Mouse (Mus musculus): ENCODE data around the gene Sphk2. TPM values are rescaled to one million over a fixed set of nuclear protein-coding genes. Genes with fewer than 3 reads are reported as not detected.
"Not testable (repeated sequence)": the region's sequence is repeated elsewhere in the genome, so short reads cannot be mapped to it uniquely, and the experiment has no call there.

The Sphk2 gene
- polyA plus RNA-seq, 1 experiment from 2014 or later, result 24.4 TPM

- no peak overlapping the region for H3K9ac ChIP-seq (replicated peaks; ENCODE audit: low read depth, low read length)
- no peak overlapping the region for H3K4me3 ChIP-seq (ENCODE audit: low read depth, low read length)
- H3K36me3 ChIP-seq (ENCODE audit: control insufficient read depth, insufficient read depth, low read length), result no peaks in the 10 kb centered on the region
- no peak overlapping the region for H3K4me2 ChIP-seq (replicated peaks; ENCODE audit: low read depth, low read length)
- 85% methylated on average over 14 of the region's 14 CpGs for WGBS
- no peak overlapping the region for H3K27ac ChIP-seq (ENCODE audit: low read length)
- ATAC-seq (ENCODE audit: insufficient number of reproducible peaks, insufficient read depth, low FRiP score, low read depth), result no peak
- no peaks in the 10 kb centered on the region for H3K27me3 ChIP-seq (ENCODE audit: control insufficient read depth, insufficient read depth, low read length)
- H3K9me3 ChIP-seq (ENCODE audit: control insufficient read depth, low read depth, low read length), result no peaks in the 10 kb centered on the region
- peaks cover 6% of the 10 kb centered on the region; the same call in 1 of the 2 replicates for H3K4me1 ChIP-seq (ENCODE audit: control insufficient read depth, insufficient read depth, low read length)
These were observed 39.3 kb downstream of the Sphk2 start for GRCm38 (mm10) chr7:45678513-45678912.

DNA sequence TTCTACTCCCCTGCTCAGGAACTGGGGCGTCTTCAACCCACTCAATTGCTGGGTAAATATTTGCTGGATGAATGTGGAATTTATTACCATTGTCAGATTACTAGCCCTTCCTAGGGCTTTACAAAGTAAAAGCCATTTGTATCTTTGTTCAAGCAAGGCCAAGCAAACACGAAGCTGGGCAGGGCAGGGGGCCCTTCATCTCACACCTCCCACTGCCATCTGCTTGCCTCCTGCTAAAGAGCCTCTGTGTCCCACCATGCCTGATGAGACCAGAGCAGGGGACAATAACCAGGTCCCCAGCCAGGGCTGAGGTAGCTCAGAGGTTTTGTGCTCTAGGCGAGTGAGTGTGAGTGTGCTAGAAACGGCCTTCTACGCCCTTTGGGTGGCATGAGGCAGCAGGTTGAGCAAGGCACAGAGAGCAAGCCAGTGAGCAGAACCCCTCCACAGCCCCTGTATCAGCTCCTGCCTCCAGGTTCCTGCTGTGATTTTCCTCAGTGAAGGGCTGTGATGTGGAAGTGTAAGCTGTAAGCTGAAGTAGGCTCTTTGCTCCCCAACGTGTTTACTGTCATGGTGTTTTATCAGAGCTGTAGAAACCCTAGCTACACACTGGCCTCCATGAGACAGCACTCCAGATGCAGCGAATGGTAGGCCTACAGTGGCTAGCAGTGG lies 40.0 kb downstream of the Sphk2 start:
- H3K4me2 ChIP-seq (replicated peaks; ENCODE audit: low read depth, low read length), result no peak overlapping the region
- H3K9me3 ChIP-seq (ENCODE audit: control insufficient read depth, low read depth, low read length), result no peaks in the 10 kb centered on the region
- H3K4me3 ChIP-seq (ENCODE audit: low read depth, low read length), result no peak overlapping the region
- WGBS, result 50% methylated on average over 7 of the region's 7 CpGs
- 0 out of 2 replicates have a peak overlapping the region, but pooled peaks have one; percentile 10 for H3K27ac ChIP-seq (ENCODE audit: low read length)
- no peak overlapping the region for H3K9ac ChIP-seq (replicated peaks; ENCODE audit: low read depth, low read length)
- no peaks in the 10 kb centered on the region for H3K27me3 ChIP-seq (ENCODE audit: control insufficient read depth, insufficient read depth, low read length)
- peak; percentile 62 for ATAC-seq (ENCODE audit: insufficient number of reproducible peaks, insufficient read depth, low FRiP score, low read depth)
- no peaks in the 10 kb centered on the region for H3K36me3 ChIP-seq (ENCODE audit: control insufficient read depth, insufficient read depth, low read length)
- H3K4me1 ChIP-seq (ENCODE audit: control insufficient read depth, insufficient read depth, low read length), result peaks cover 6% of the 10 kb centered on the region; the same call in 1 of the 2 replicates

GRCm38 (mm10) chr7:45668921-45669320 lies 48.9 kb downstream of the Sphk2 start:
- Histone ChIP-seq H3K4me1 (ENCODE audit: control insufficient read depth, insufficient read depth, low read length) (peaks cover 18% of the 10 kb centered on the region; the same call in 1 of the 2 replicates), H3K9ac (replicated peaks; ENCODE audit: low read depth, low read length) (no peak overlapping the region), H3K27ac (ENCODE audit: low read length) (no peak overlapping the region), H3K4me2 (replicated peaks; ENCODE audit: low read depth, low read length) (no peak overlapping the region), H3K9me3 (ENCODE audit: control insufficient read depth, low read depth, low read length) (no peaks in the 10 kb centered on the region), H3K27me3 (ENCODE audit: control insufficient read depth, insufficient read depth, low read length) (no peaks in the 10 kb centered on the region), H3K4me3 (ENCODE audit: low read depth, low read length) (no peak overlapping the region), H3K36me3 (ENCODE audit: control insufficient read depth, insufficient read depth, low read length) (no peaks in the 10 kb centered on the region)
- ATAC-seq (ENCODE audit: insufficient number of reproducible peaks, insufficient read depth, low FRiP score, low read depth), result no peak
- WGBS, result 94% methylated on average over 9 of the region's 9 CpGs

DNA sequence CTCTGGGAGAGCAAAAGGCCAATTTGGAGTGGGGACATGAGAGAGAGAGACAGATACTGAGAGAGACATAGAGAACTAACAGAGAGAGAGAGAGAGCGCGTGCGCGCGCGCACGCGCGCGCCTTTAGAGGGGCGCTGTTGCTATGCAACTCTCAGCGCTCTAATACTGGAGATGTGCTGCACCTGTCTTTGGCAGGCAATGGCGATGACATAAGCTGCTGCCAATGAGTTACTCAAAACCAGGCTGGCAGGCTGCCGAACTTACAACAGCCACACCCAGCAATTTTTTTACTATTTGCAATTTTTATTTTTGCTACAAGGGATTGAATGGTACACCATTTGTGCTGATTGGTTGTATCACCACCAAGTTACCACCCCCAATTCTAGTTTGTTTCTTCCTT lies 50.0 kb downstream of the Sphk2 start:
- Histone ChIP-seq H3K36me3 (ENCODE audit: control insufficient read depth, insufficient read depth, low read length) (no peaks in the 10 kb centered on the region), H3K9me3 (ENCODE audit: control insufficient read depth, low read depth, low read length) (no peaks in the 10 kb centered on the region), H3K4me1 (ENCODE audit: control insufficient read depth, insufficient read depth, low read length) (peaks cover 18% of the 10 kb centered on the region; the same call in 1 of the 2 replicates), H3K27ac (ENCODE audit: low read length) (no peak overlapping the region), H3K4me2 (replicated peaks; ENCODE audit: low read depth, low read length) (no peak overlapping the region), H3K4me3 (ENCODE audit: low read depth, low read length) (no peak overlapping the region), H3K27me3 (ENCODE audit: control insufficient read depth, insufficient read depth, low read length) (no peaks in the 10 kb centered on the region), H3K9ac (replicated peaks; ENCODE audit: low read depth, low read length) (no peak overlapping the region)
- 76% methylated on average over 14 of the region's 14 CpGs for WGBS
- ATAC-seq (ENCODE audit: insufficient number of reproducible peaks, insufficient read depth, low FRiP score, low read depth), result no peak

GRCm38 (mm10) chr7:45666161-45666560 lies 51.6 kb downstream of the Sphk2 start, which contains the start of gene Fut2:
Gene Fut2, minus strand, starts transcription at chr7:45666394.
- peak within 1 kb of the TSS; percentile 14; the same call in 1 of the 2 replicates for H3K4me2 ChIP-seq (replicated peaks; ENCODE audit: low read depth, low read length)
- no peak within 1 kb of the TSS for H3K27ac ChIP-seq (ENCODE audit: low read length)
- ATAC-seq (ENCODE audit: insufficient number of reproducible peaks, insufficient read depth, low FRiP score, low read depth), result 0 out of 2 replicates have a peak, but pooled peaks have one; percentile 21

DNA sequence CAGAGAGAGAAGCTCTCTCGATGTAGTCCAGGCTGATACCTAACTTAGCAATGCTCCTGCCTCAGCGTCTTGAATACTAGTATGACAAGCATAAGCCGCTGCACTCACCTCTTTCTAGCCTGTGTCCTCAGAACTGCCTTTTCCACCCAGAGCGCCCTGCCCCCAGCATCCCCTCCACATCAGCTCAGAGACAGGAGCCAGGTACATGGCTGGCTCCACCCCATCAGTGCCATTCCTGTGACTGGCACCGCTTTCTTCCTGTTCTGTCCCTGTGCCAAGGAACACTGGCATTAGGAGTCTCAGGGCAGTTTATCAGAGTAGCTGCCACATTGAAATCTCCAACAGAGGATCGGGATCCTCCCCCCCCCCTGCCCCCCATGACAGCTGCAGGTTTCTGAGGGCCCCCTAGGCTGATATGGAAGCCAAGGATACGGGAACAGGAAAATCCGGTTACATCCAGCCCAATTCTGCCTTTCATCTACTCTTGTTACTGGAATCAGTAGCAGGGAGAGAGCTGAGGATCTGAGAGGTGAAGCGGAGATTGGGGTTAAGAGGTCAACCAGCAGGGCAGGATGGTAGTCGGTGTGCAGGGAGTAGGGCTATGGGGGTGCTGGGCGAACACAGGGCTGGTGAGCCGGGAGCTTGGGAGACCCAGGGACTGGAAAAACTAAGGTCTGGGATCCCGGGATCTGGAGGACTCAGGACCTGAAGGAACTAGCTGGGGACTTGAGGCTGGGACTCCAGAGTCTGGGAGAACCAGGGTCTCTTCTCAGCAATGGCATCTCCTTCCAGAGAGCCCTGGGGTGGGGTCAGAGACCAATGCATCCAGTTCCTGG lies 52.3 kb downstream of the Sphk2 start:
- Histone ChIP-seq H3K4me3 (ENCODE audit: low read depth, low read length) (no peak overlapping the region), H3K4me1 (ENCODE audit: control insufficient read depth, insufficient read depth, low read length) (peaks cover 18% of the 10 kb centered on the region; the same call in 1 of the 2 replicates), H3K36me3 (ENCODE audit: control insufficient read depth, insufficient read depth, low read length) (no peaks in the 10 kb centered on the region), H3K9ac (replicated peaks; ENCODE audit: low read depth, low read length) (no peak overlapping the region), H3K27ac (ENCODE audit: low read length) (no peak overlapping the region), H3K27me3 (ENCODE audit: control insufficient read depth, insufficient read depth, low read length) (no peaks in the 10 kb centered on the region), H3K9me3 (ENCODE audit: control insufficient read depth, low read depth, low read length) (no peaks in the 10 kb centered on the region), H3K4me2 (replicated peaks; ENCODE audit: low read depth, low read length) (peak overlapping the region; percentile 14; the same call in 1 of the 2 replicates)
- 50% methylated on average over 13 of the region's 13 CpGs for WGBS
- peak; percentile 37; the same call in 1 of the 2 replicates for ATAC-seq (ENCODE audit: insufficient number of reproducible peaks, insufficient read depth, low FRiP score, low read depth)

More at GRCm38 (mm10) chr7:45666161-45666560, 51.6 kb downstream of the Sphk2 start, which contains the start of gene Fut2:
- Histone ChIP-seq H3K9me3 (ENCODE audit: control insufficient read depth, low read depth, low read length) (no peaks in the 10 kb centered on the region), H3K27me3 (ENCODE audit: control insufficient read depth, insufficient read depth, low read length) (no peaks in the 10 kb centered on the region), H3K36me3 (ENCODE audit: control insufficient read depth, insufficient read depth, low read length) (no peaks in the 10 kb centered on the region), H3K4me3 (ENCODE audit: low read depth, low read length) (no peak within 1 kb of the TSS), H3K9ac (replicated peaks; ENCODE audit: low read depth, low read length) (no peak within 1 kb of the TSS), H3K4me1 (ENCODE audit: control insufficient read depth, insufficient read depth, low read length) (peaks cover 18% of the 10 kb centered on the region; the same call in 1 of the 2 replicates)
- 73% methylated on average over 7 of the region's 7 CpGs for WGBS

GRCm38 (mm10) chr7:45661702-45662101 lies 56.1 kb downstream of the Sphk2 start:
- not testable (repeated sequence) for H3K4me2 ChIP-seq (replicated peaks; ENCODE audit: low read depth, low read length); H3K27me3 ChIP-seq (ENCODE audit: control insufficient read depth, insufficient read depth, low read length); H3K4me3 ChIP-seq (ENCODE audit: low read depth, low read length); H3K27ac ChIP-seq (ENCODE audit: low read length); H3K36me3 ChIP-seq (ENCODE audit: control insufficient read depth, insufficient read depth, low read length); H3K9ac ChIP-seq (replicated peaks; ENCODE audit: low read depth, low read length); ATAC-seq (ENCODE audit: insufficient number of reproducible peaks, insufficient read depth, low FRiP score, low read depth); H3K9me3 ChIP-seq (ENCODE audit: control insufficient read depth, low read depth, low read length); H3K4me1 ChIP-seq (ENCODE audit: control insufficient read depth, insufficient read depth, low read length)
- WGBS, result 92% methylated on average over 5 of the region's 6 CpGs

DNA sequence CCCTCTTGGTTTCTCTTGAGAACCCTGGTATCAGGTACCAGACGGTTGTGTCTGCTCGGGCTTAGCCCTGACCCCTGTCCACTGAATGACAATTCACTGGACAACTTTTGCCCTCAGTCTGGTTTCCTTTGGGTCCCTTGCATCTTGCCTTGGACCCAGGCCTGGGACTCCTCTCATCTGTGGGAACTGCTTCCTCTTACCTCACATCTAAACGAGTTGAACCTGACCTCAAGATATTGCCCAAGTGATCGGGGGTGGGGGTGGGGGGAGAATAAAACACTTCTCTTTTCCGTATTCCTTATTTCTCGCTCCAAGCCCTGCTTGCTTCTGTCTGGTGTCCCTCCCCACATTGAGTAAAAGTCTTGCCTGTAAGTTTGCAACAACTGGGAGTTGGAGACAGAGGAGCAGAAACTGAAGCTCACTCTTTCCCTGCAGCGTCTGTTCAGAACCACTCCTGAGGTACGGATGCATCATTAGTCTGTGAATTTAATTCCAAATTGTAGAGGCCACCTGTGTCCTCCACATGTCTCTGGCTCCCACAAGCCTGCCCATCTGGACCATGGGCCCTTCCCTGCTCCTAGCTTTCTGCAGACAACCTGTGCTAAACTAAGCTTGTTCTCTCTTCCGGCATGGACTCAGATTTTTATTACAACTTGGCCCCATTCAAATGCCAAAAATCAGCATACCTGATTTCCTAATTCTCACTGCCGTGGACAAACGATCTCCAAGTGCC lies 56.9 kb downstream of the Sphk2 start:
- Histone ChIP-seq H3K27ac (ENCODE audit: low read length) (no peak overlapping the region), H3K27me3 (ENCODE audit: control insufficient read depth, insufficient read depth, low read length) (no peaks in the 10 kb centered on the region), H3K36me3 (ENCODE audit: control insufficient read depth, insufficient read depth, low read length) (no peaks in the 10 kb centered on the region), H3K4me3 (ENCODE audit: low read depth, low read length) (no peak overlapping the region), H3K4me1 (ENCODE audit: control insufficient read depth, insufficient read depth, low read length) (peaks cover 10% of the 10 kb centered on the region; the same call in 1 of the 2 replicates), H3K9me3 (ENCODE audit: control insufficient read depth, low read depth, low read length) (peaks cover 5% of the 10 kb centered on the region; the same call in 1 of the 2 replicates), H3K9ac (replicated peaks; ENCODE audit: low read depth, low read length) (no peak overlapping the region), H3K4me2 (replicated peaks; ENCODE audit: low read depth, low read length) (no peak overlapping the region)
- no peak for ATAC-seq (ENCODE audit: insufficient number of reproducible peaks, insufficient read depth, low FRiP score, low read depth)
- 77% methylated on average over 11 of the region's 11 CpGs for WGBS
